Mouse (Mus musculus): ENCODE measurements at regions not wholly inside any gene's neighbourhood (a gene's known extent, or its start where the extent isn't known, plus 50 kb on each side); places are given as distances from the start of the nearest gene placed in this dataset.

GRCm38 (mm10) chr10:100152821-100153220, 137.4 kb downstream of the Kitl start:
- Histone ChIP-seq H3K4me2 (ENCODE audit: low read length) (no peak overlapping the region), H3K27ac (ENCODE audit: low read depth, low read length) (no peak overlapping the region), H3K9me3 (ENCODE audit: control insufficient read depth, low read length) (no peaks in the 10 kb centered on the region), H3K9ac (ENCODE audit: low read depth, low read length) (no peak overlapping the region), H3K4me3 (ENCODE audit: low read length) (no peak overlapping the region), H3K36me3 (ENCODE audit: control insufficient read depth, insufficient read depth, low read length) (no peaks in the 10 kb centered on the region), H3K4me1 (ENCODE audit: control insufficient read depth, insufficient read depth, low read depth, low read length) (no peaks in the 10 kb centered on the region), H3K27me3 (replicated peaks; ENCODE audit: control insufficient read depth, insufficient read depth, low read length) (no peaks in the 10 kb centered on the region)
- peak; percentile 88 for ATAC-seq
- WGBS: 46% methylated on average over 5 of the region's 5 CpGs

- Histone ChIP-seq H3K9me3 (ENCODE audit: control insufficient read depth, low read length) (no peaks in the 10 kb centered on the region), H3K9ac (ENCODE audit: low read depth, low read length) (no peak overlapping the region), H3K36me3 (ENCODE audit: control insufficient read depth, insufficient read depth, low read length) (no peaks in the 10 kb centered on the region), H3K4me1 (ENCODE audit: control insufficient read depth, insufficient read depth, low read depth, low read length) (no peaks in the 10 kb centered on the region), H3K27me3 (replicated peaks; ENCODE audit: control insufficient read depth, insufficient read depth, low read length) (no peaks in the 10 kb centered on the region), H3K4me3 (ENCODE audit: low read length) (no peak overlapping the region), H3K4me2 (ENCODE audit: low read length) (no peak overlapping the region), H3K27ac (ENCODE audit: low read depth, low read length) (no peak overlapping the region)
- 0 out of 2 replicates have a peak, but pooled peaks have one; percentile 17 for ATAC-seq
- 95% methylated on average over 3 of the region's 3 CpGs for WGBS
Observed at GRCm38 (mm10) chr10:100153311-100153710, 137.9 kb downstream of the Kitl start.

- no peaks in the 10 kb centered on the region for H3K36me3 ChIP-seq (ENCODE audit: control insufficient read depth, insufficient read depth, low read length)
- ATAC-seq: no peak
- no peaks in the 10 kb centered on the region for H3K9me3 ChIP-seq (ENCODE audit: control insufficient read depth, low read length)
- no peak overlapping the region for H3K4me3 ChIP-seq (ENCODE audit: low read length)
- no peak overlapping the region for H3K27ac ChIP-seq (ENCODE audit: low read depth, low read length)
- no peaks in the 10 kb centered on the region for H3K4me1 ChIP-seq (ENCODE audit: control insufficient read depth, insufficient read depth, low read depth, low read length)
- 76% methylated on average over 2 of the region's 2 CpGs for WGBS
- no peaks in the 10 kb centered on the region for H3K27me3 ChIP-seq (replicated peaks; ENCODE audit: control insufficient read depth, insufficient read depth, low read length)
- no peak overlapping the region for H3K9ac ChIP-seq (ENCODE audit: low read depth, low read length)
- H3K4me2 ChIP-seq (ENCODE audit: low read length): no peak overlapping the region
Observed at GRCm38 (mm10) chr10:100155566-100155965, 140.1 kb downstream of the Kitl start.

GRCm38 (mm10) chr10:100159843-100160531, 144.6 kb downstream of the Kitl start:
- Histone ChIP-seq H3K27ac (ENCODE audit: low read depth, low read length) (no peak overlapping the region), H3K4me1 (ENCODE audit: control insufficient read depth, insufficient read depth, low read depth, low read length) (no peaks in the 10 kb centered on the region), H3K36me3 (ENCODE audit: control insufficient read depth, insufficient read depth, low read length) (no peaks in the 10 kb centered on the region), H3K27me3 (replicated peaks; ENCODE audit: control insufficient read depth, insufficient read depth, low read length) (no peaks in the 10 kb centered on the region), H3K4me3 (ENCODE audit: low read length) (no peak overlapping the region), H3K9me3 (ENCODE audit: control insufficient read depth, low read length) (no peaks in the 10 kb centered on the region), H3K9ac (ENCODE audit: low read depth, low read length) (no peak overlapping the region), H3K4me2 (ENCODE audit: low read length) (no peak overlapping the region)
- ATAC-seq: no peak
- 73% methylated on average over 14 of the region's 14 CpGs for WGBS

GRCm38 (mm10) chr10:100160532-100160852, 145.1 kb downstream of the Kitl start:
- WGBS: 69% methylated on average over 4 of the region's 4 CpGs
- Histone ChIP-seq H3K9me3 (ENCODE audit: control insufficient read depth, low read length) (no peaks in the 10 kb centered on the region), H3K4me1 (ENCODE audit: control insufficient read depth, insufficient read depth, low read depth, low read length) (no peaks in the 10 kb centered on the region), H3K4me2 (ENCODE audit: low read length) (no peak overlapping the region), H3K9ac (ENCODE audit: low read depth, low read length) (no peak overlapping the region), H3K27ac (ENCODE audit: low read depth, low read length) (no peak overlapping the region), H3K4me3 (ENCODE audit: low read length) (no peak overlapping the region), H3K36me3 (ENCODE audit: control insufficient read depth, insufficient read depth, low read length) (no peaks in the 10 kb centered on the region), H3K27me3 (replicated peaks; ENCODE audit: control insufficient read depth, insufficient read depth, low read length) (no peaks in the 10 kb centered on the region)
- no peak for ATAC-seq

GRCm38 (mm10) chr10:100161117-100161516, 145.7 kb downstream of the Kitl start:
- H3K4me1 ChIP-seq (ENCODE audit: control insufficient read depth, insufficient read depth, low read depth, low read length): no peaks in the 10 kb centered on the region
- H3K27me3 ChIP-seq (replicated peaks; ENCODE audit: control insufficient read depth, insufficient read depth, low read length): no peaks in the 10 kb centered on the region
- no peak overlapping the region for H3K4me2 ChIP-seq (ENCODE audit: low read length)
- no peaks in the 10 kb centered on the region for H3K36me3 ChIP-seq (ENCODE audit: control insufficient read depth, insufficient read depth, low read length)
- no peak overlapping the region for H3K9ac ChIP-seq (ENCODE audit: low read depth, low read length)
- no peaks in the 10 kb centered on the region for H3K9me3 ChIP-seq (ENCODE audit: control insufficient read depth, low read length)
- WGBS: 76% methylated on average over 3 of the region's 3 CpGs
- no peak overlapping the region for H3K4me3 ChIP-seq (ENCODE audit: low read length)
- ATAC-seq: no peak
- H3K27ac ChIP-seq (ENCODE audit: low read depth, low read length): no peak overlapping the region

- H3K4me2 ChIP-seq (ENCODE audit: low read length): no peak overlapping the region
- H3K4me3 ChIP-seq (ENCODE audit: low read length): no peak overlapping the region
- no peak overlapping the region for H3K27ac ChIP-seq (ENCODE audit: low read depth, low read length)
- ATAC-seq: no peak
- no peaks in the 10 kb centered on the region for H3K9me3 ChIP-seq (ENCODE audit: control insufficient read depth, low read length)
- H3K36me3 ChIP-seq (ENCODE audit: control insufficient read depth, insufficient read depth, low read length): no peaks in the 10 kb centered on the region
- H3K4me1 ChIP-seq (ENCODE audit: control insufficient read depth, insufficient read depth, low read depth, low read length): no peaks in the 10 kb centered on the region
- H3K9ac ChIP-seq (ENCODE audit: low read depth, low read length): no peak overlapping the region
- H3K27me3 ChIP-seq (replicated peaks; ENCODE audit: control insufficient read depth, insufficient read depth, low read length): no peaks in the 10 kb centered on the region
- 53% methylated on average over 1 of the region's 1 CpGs for WGBS
Observed at GRCm38 (mm10) chr10:100164526-100164925, 149.1 kb downstream of the Kitl start.

- Histone ChIP-seq H3K27me3 (replicated peaks; ENCODE audit: control insufficient read depth, insufficient read depth, low read length) (no peaks in the 10 kb centered on the region), H3K4me1 (ENCODE audit: control insufficient read depth, insufficient read depth, low read depth, low read length) (no peaks in the 10 kb centered on the region), H3K27ac (ENCODE audit: low read depth, low read length) (no peak overlapping the region), H3K9ac (ENCODE audit: low read depth, low read length) (no peak overlapping the region), H3K4me3 (ENCODE audit: low read length) (no peak overlapping the region), H3K9me3 (ENCODE audit: control insufficient read depth, low read length) (no peaks in the 10 kb centered on the region), H3K36me3 (ENCODE audit: control insufficient read depth, insufficient read depth, low read length) (no peaks in the 10 kb centered on the region), H3K4me2 (ENCODE audit: low read length) (no peak overlapping the region)
- no peak for ATAC-seq
Observed at GRCm38 (mm10) chr10:100170836-100171235, 155.4 kb downstream of the Kitl start.

GRCm38 (mm10) chr10:100197673-100198072, 137.8 kb upstream of the Gm4301 start:
- no peak overlapping the region for H3K4me3 ChIP-seq (ENCODE audit: low read length)
- H3K9ac ChIP-seq (ENCODE audit: low read depth, low read length): no peak overlapping the region
- 0 out of 2 replicates have a peak, but pooled peaks cover 2% of the 10 kb centered on the region for H3K9me3 ChIP-seq (ENCODE audit: control insufficient read depth, low read length)
- no peak for ATAC-seq
- H3K4me2 ChIP-seq (ENCODE audit: low read length): no peak overlapping the region
- H3K27me3 ChIP-seq (replicated peaks; ENCODE audit: control insufficient read depth, insufficient read depth, low read length): no peaks in the 10 kb centered on the region
- no peaks in the 10 kb centered on the region for H3K36me3 ChIP-seq (ENCODE audit: control insufficient read depth, insufficient read depth, low read length)
- no peak overlapping the region for H3K27ac ChIP-seq (ENCODE audit: low read depth, low read length)
- peaks cover 4% of the 10 kb centered on the region for H3K4me1 ChIP-seq (ENCODE audit: control insufficient read depth, insufficient read depth, low read depth, low read length)

Measured in hindbrain, embryonic 16.5 days (tissue).